Mouse (Mus musculus): ENCODE data around the gene BC049352.

- TF ChIP-seq CTCF (conservative IDR thresholded peaks at IDR 0.05 in 1 of 2, IDR thresholded peaks at IDR 0.05 in 1 of 2; ENCODE audit: low read depth in 2 of 2, low read length in 2 of 2) (no peak), SMC3 (IDR thresholded peaks at IDR 0.05; ENCODE audit: low read depth, low read length) (no peak), KAT2A (IDR thresholded peaks at IDR 0.05; ENCODE audit: insufficient replicate concordance, low read length) (no peak), IRF4 (IDR thresholded peaks at IDR 0.05; ENCODE audit: low read depth, low read length) (no peak), POLR2A (IDR thresholded peaks at IDR 0.05; ENCODE audit: low read depth, low read length) (no peak), ELF1 (IDR thresholded peaks at IDR 0.05; ENCODE audit: low read depth, low read length) (no peak), GABPA (IDR thresholded peaks at IDR 0.05; ENCODE audit: insufficient replicate concordance, low read depth, low read length) (no peak), UBTF (IDR thresholded peaks at IDR 0.05; ENCODE audit: low read depth, low read length) (no peak), E2F4 (IDR thresholded peaks at IDR 0.05; ENCODE audit: insufficient replicate concordance, low read depth, low read length) (no peak), ZKSCAN1 (IDR thresholded peaks at IDR 0.05; ENCODE audit: borderline replicate concordance, low read depth, low read length) (no peak)
These were observed 98.3 kb downstream of the BC049352 start for GRCm38 (mm10) chr9:45280059-45280458.

Measured in CH12.LX (cell line).